Mouse (Mus musculus) thymus, adult 2 months (tissue): ENCODE data around the gene Prpf19. TPM values are rescaled to one million over a fixed set of nuclear protein-coding genes. Genes with fewer than 3 reads are reported as not detected.

Source experiments
- DNase-seq: peaks from one replicate; pipeline ENCODE4 v3.0.0; 2021
- H3K27ac ChIP-seq: fragments of 200-500 bp; 2 replicates; pipeline ENCODE4 v1.5.1; 2012; ENCODE audit warnings: low read length, control low read depth; ENCODE audit not compliant: control insufficient read depth, insufficient read depth
- H3K27me3 ChIP-seq: fragments of 200-500 bp; 2 replicates; pipeline ENCODE4 v1.6.1; 2012; ENCODE audit warnings: mild to moderate bottlenecking, low read length, moderate library complexity, mixed read lengths; ENCODE audit not compliant: control insufficient read depth, insufficient read depth
- H3K36me3 ChIP-seq: fragments of 200-500 bp; 2 replicates; pipeline ENCODE4 v1.6.1; 2012; ENCODE audit warnings: mild to moderate bottlenecking, low read length, moderate library complexity; ENCODE audit not compliant: control insufficient read depth, insufficient read depth
- H3K4me1 ChIP-seq: fragments of 200-500 bp; replicated peaks from 2 replicates; pipeline ENCODE4 v1.6.1; 2012; ENCODE audit warnings: low read length; ENCODE audit not compliant: control insufficient read depth, insufficient read depth
- H3K4me3 ChIP-seq: fragments of 200-500 bp; 2 replicates; pipeline ENCODE4 v1.5.1; 2012; ENCODE audit warnings: mild to moderate bottlenecking, low read length, control low read depth, moderate library complexity; ENCODE audit not compliant: control insufficient read depth, insufficient read depth
- CTCF ChIP-seq: fragments of 200-500 bp; IDR thresholded peaks from 2 replicates; pipeline ENCODE4 v1.5.1; 2012; ENCODE audit warnings: mild to moderate bottlenecking, control low read depth, low read length, moderate library complexity, borderline replicate concordance; ENCODE audit not compliant: control insufficient read depth, poor library complexity, insufficient read depth; ENCODE audit errors: extremely low read depth
- POLR2A ChIP-seq: fragments of 200-500 bp; IDR thresholded peaks from 2 replicates; pipeline ENCODE4 v1.6.1; 2012; ENCODE audit warnings: mild to moderate bottlenecking, low read length, control low read depth, moderate library complexity; ENCODE audit not compliant: control insufficient read depth, poor library complexity, insufficient read depth; ENCODE audit errors: extremely low read depth
- WGBS: fragments of 180-500 bp; shearing (Covaris S2); methylation state at CpG from one replicate; pipeline ENCODE4 v1.1.7; 2018; 5-methylcytosine and 5-hydroxymethylcytosine counted together
- polyA plus RNA-seq: library from polyadenylated mRNA; depleted of rRNA; stranded (reverse); fragments of >200 nt; gene quantifications from 2 replicates; pipeline ENCODE4 v1.2.3, GENCODE M21; 2012

Prpf19 gene
- polyA plus RNA-seq, 1 experiment: 349 TPM

GRCm38 (mm10) chr19:10940801-10941457, 45.9 kb downstream of the Prpf19 start:
- Histone ChIP-seq H3K27ac (no peak overlapping the region), H3K4me3 (no peak overlapping the region), H3K4me1 (0 out of 2 replicates have a peak, but pooled peaks cover 7% of the 10 kb centered on the region), H3K27me3 (no peaks in the 10 kb centered on the region; the same call in 1 of the 2 replicates), H3K36me3 (no peaks in the 10 kb centered on the region)
- WGBS: 76% methylated on average over 40 of the region's 40 CpGs
- no peak for DNase-seq
- no peak for TF ChIP-seq CTCF
- no peak for TF ChIP-seq POLR2A

GRCm38 (mm10) chr19:10943955-10944354, 48.9 kb downstream of the Prpf19 start:
- WGBS: 72% methylated on average over 3 of the region's 3 CpGs
- TF ChIP-seq POLR2A (no peak), CTCF (no peak)
- Histone ChIP-seq H3K36me3 (no peaks in the 10 kb centered on the region), H3K27me3 (no peaks in the 10 kb centered on the region; the same call in 1 of the 2 replicates), H3K4me3 (no peak overlapping the region), H3K4me1 (peaks cover 17% of the 10 kb centered on the region), H3K27ac (no peak overlapping the region)
- DNase-seq: no peak

- TF ChIP-seq POLR2A (no peak), CTCF (no peak)
Observed at GRCm38 (mm10) chr19:10946506-10946905, 51.5 kb downstream of the Prpf19 start.

GRCm38 (mm10) chr19:10947219-10947618, 52.2 kb downstream of the Prpf19 start:
- no peak overlapping the region for H3K27ac ChIP-seq
- no peaks in the 10 kb centered on the region for H3K36me3 ChIP-seq
- no peak for DNase-seq
- no peak overlapping the region for H3K4me3 ChIP-seq
- H3K4me1 ChIP-seq: peaks cover 11% of the 10 kb centered on the region
- TF ChIP-seq POLR2A (no peak), CTCF (no peak)
- no peaks in the 10 kb centered on the region; the same call in 1 of the 2 replicates for H3K27me3 ChIP-seq
- 92% methylated on average over 5 of the region's 5 CpGs for WGBS

More at GRCm38 (mm10) chr19:10946506-10946905, 51.5 kb downstream of the Prpf19 start:
- Histone ChIP-seq H3K27ac (no peak overlapping the region), H3K4me1 (peaks cover 11% of the 10 kb centered on the region), H3K4me3 (no peak overlapping the region), H3K36me3 (no peaks in the 10 kb centered on the region), H3K27me3 (no peaks in the 10 kb centered on the region; the same call in 1 of the 2 replicates)
- 88% methylated on average over 3 of the region's 3 CpGs for WGBS
- no peak for DNase-seq

GRCm38 (mm10) chr19:10948416-10948815, 53.4 kb downstream of the Prpf19 start:
- H3K36me3 ChIP-seq: no peaks in the 10 kb centered on the region
- H3K27me3 ChIP-seq: no peaks in the 10 kb centered on the region; the same call in 1 of the 2 replicates
- no peak overlapping the region for H3K27ac ChIP-seq
- H3K4me3 ChIP-seq: peak overlapping the region; percentile 62
- peaks cover 11% of the 10 kb centered on the region for H3K4me1 ChIP-seq
- TF ChIP-seq CTCF: no peak
- DNase-seq: peak; percentile 15
- WGBS: under 1% methylated on average over 20 of the region's 20 CpGs

- peak; percentile 94 for DNase-seq
- Histone ChIP-seq H3K4me1 (peaks cover 11% of the 10 kb centered on the region), H3K4me3 (peak within 1 kb of the TSS; percentile 62), H3K27ac (no peak within 1 kb of the TSS), H3K36me3 (no peaks in the 10 kb centered on the region), H3K27me3 (no peaks in the 10 kb centered on the region; the same call in 1 of the 2 replicates)
- WGBS: under 1% methylated on average over 30 of the region's 30 CpGs
- TF ChIP-seq POLR2A (peak; percentile 49; the same call in 1 of the 2 replicates), CTCF (peak; percentile 58; the same call in 1 of the 2 replicates)
Observed at GRCm38 (mm10) chr19:10949112-10949511, 54.1 kb downstream of the Prpf19 start, which contains the start of gene Ccdc86. Gene Ccdc86, minus strand, starts transcription at chr19:10949266.

- Histone ChIP-seq H3K4me3 (0 out of 2 replicates have a peak overlapping the region, but pooled peaks have one; percentile 10), H3K36me3 (no peaks in the 10 kb centered on the region), H3K27me3 (no peaks in the 10 kb centered on the region; the same call in 1 of the 2 replicates), H3K27ac (no peak overlapping the region), H3K4me1 (peaks cover 11% of the 10 kb centered on the region)
- 22% methylated on average over 9 of the region's 9 CpGs for WGBS
- TF ChIP-seq POLR2A (no peak), CTCF (no peak)
- DNase-seq: no peak
Observed at GRCm38 (mm10) chr19:10949558-10949957, 54.5 kb downstream of the Prpf19 start.
